Mouse (Mus musculus) spleen, postnatal 4 days (tissue): ENCODE data around the gene Evi2b.

ENCODE experiments used
- DNase-seq, 2 experiments: peaks; one replicate each; pipeline ENCODE4 v3.0.0; 2022; ENCODE audit warnings: low spot score in 2 of 2

Gene Evi2b

GRCm38 (mm10) chr11:79521930-79522329 is 1.6 kb downstream of the Evi2b start:
- DNase-seq, result no peak

- DNase-seq, result no peak
These were observed 2.8 kb downstream of the Evi2b start for GRCm38 (mm10) chr11:79520772-79521171.

GRCm38 (mm10) chr11:79519878-79520291 is 3.7 kb downstream of the Evi2b start:
- DNase-seq, result no peak

GRCm38 (mm10) chr11:79519299-79519698 is 4.3 kb downstream of the Evi2b start:
- no peak for DNase-seq

GRCm38 (mm10) chr11:79515798-79516197 is 7.8 kb downstream of the Evi2b start:
- DNase-seq, result no peak

GRCm38 (mm10) chr11:79515331-79515730 is 8.2 kb downstream of the Evi2b start:
- DNase-seq, result no peak

GRCm38 (mm10) chr11:79511970-79512369 is 11.6 kb downstream of the Evi2b start:
- DNase-seq, result no peak

- no peak for DNase-seq
These were observed 19.1 kb downstream of the Evi2b start for GRCm38 (mm10) chr11:79504506-79504905.

- no peak for DNase-seq
These were observed 19.7 kb downstream of the Evi2b start, which contains the start of gene Omg for GRCm38 (mm10) chr11:79503845-79504244. Gene Omg, minus strand, starts transcription at chr11:79504084.

GRCm38 (mm10) chr11:79502917-79503316 is 20.6 kb downstream of the Evi2b start:
- no peak for DNase-seq

GRCm38 (mm10) chr11:79494976-79495800 is 28.4 kb downstream of the Evi2b start:
- DNase-seq, result no peak

- DNase-seq, result no peak
These were observed 38.8 kb downstream of the Evi2b start for GRCm38 (mm10) chr11:79484721-79485120.

GRCm38 (mm10) chr11:79483876-79484528 is 39.6 kb downstream of the Evi2b start:
- DNase-seq, result no peak

GRCm38 (mm10) chr11:79483392-79483791 is 40.2 kb downstream of the Evi2b start:
- no peak for DNase-seq

GRCm38 (mm10) chr11:79468097-79468496 is 55.5 kb downstream of the Evi2b start:
- DNase-seq, result no peak
